Mouse (Mus musculus): ENCODE measurements around the gene Uckl1. TPM values are rescaled to one million over a fixed set of nuclear protein-coding genes. Genes with fewer than 3 reads are reported as not detected.

Gene Uckl1
- polyA plus RNA-seq, 1 experiment from 2014 or later, result 51.0 TPM

DNA sequence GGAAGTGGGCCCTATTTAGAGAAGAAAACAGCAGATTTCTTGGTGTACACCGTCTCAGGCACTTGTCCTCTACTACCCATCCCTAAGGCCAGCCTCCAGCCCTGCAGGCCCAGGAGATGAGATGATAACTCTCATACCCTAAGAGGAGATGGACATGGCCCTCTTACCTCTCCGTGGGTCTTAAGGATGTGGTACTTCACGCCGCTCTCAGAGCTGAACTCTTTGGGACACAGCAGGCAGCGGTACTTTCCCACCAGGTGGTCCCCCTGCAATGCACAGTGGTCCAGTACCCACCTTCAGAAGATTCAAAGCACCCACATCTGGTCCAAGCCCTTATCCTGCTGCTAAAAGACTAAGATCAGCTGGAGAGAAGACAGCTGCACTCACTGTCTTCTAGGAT lies 814 bp upstream of the Uckl1 start:
- H3K9me3 ChIP-seq (ENCODE audit: control insufficient read depth, low read length), result no peaks in the 10 kb centered on the region
- ATAC-seq (replicated peaks; ENCODE audit: low FRiP score), result no peak
- H3K4me2 ChIP-seq (ENCODE audit: low read depth, low read length, severe bottlenecking), result no peak overlapping the region
- peak; percentile 25 for DNase-seq (ENCODE audit: low spot score)
- peaks cover 14% of the 10 kb centered on the region; the same call in 1 of the 2 replicates for H3K36me3 ChIP-seq (ENCODE audit: control insufficient read depth, insufficient read depth, low read length)
- H3K27ac ChIP-seq (ENCODE audit: low read depth, low read length), result no peak overlapping the region
- no peak overlapping the region for H3K4me3 ChIP-seq (ENCODE audit: low read depth, low read length)
- H3K4me1 ChIP-seq (replicated peaks; ENCODE audit: control insufficient read depth, insufficient read depth, low read length), result peaks cover 4% of the 10 kb centered on the region; the same call in 1 of the 2 replicates
- H3K27me3 ChIP-seq (ENCODE audit: control insufficient read depth, insufficient read depth, low read length), result no peaks in the 10 kb centered on the region
- H3K9ac ChIP-seq (ENCODE audit: low read length), result no peak overlapping the region
- 92% methylated on average over 5 of the region's 5 CpGs for WGBS

DNA sequence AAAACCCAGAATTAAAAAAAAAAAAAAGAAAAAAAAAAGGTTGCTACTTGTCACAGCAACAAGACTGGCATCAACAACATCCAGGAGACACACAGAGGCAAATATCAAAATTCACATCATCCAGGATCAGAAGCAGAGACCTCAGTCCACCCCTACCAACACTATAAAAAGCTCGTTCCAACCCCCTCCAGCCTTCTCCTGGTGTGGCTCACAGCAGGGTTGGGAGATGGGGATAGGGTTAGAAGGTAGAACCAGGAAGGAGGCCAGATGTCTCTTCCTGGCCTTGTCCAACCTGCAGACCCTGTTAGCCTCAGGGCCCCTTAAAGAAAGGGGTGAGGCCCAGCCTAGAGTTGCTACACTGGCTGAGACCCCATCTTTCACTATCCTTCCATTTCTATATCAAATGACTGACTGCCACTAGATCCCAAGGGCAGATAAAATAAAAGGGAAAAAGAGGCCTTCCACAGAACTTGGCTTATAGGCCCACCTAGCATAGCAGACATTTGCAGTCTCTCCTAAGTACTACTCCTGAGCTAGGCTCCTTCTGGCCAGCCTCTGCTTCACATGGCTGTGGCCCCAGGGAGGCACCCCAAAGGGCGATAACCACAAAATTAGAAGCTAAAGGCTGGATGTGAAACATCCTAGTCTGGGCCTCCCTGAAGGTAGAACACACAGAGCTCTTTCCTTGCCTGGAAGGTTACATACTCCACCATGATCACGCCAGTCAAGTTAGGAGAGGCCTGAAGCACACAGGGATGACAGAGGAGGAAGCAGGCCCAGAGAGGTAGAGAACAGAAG lies 1.0 kb downstream of the Uckl1 start:
- no peak for ATAC-seq (replicated peaks; ENCODE audit: low FRiP score)
- H3K27me3 ChIP-seq (ENCODE audit: control insufficient read depth, insufficient read depth, low read length), result no peaks in the 10 kb centered on the region
- no peak for DNase-seq (ENCODE audit: low spot score)

DNA sequence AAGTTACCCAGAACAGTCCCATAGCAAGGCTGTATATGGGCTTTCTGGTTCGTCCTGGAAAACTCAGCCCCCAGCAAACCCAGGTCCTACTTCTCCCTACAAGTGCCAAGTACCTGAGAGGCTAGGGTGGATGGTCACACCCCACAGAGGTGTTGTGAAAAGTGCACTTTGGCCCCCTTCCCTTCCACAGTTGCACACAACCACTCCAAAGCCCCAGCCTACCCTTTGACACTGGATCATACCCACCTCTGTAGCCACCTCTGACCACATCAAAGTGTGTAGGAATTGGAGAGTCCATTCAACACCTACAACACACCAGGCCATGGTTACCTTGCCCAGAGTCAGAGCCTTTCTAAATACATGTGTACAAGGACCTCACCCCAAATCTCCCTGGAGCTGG lies 1.8 kb downstream of the Uckl1 start:
- Histone ChIP-seq H3K4me2 (ENCODE audit: low read depth, low read length, severe bottlenecking) (no peak overlapping the region), H3K4me3 (ENCODE audit: low read depth, low read length) (no peak overlapping the region), H3K36me3 (ENCODE audit: control insufficient read depth, insufficient read depth, low read length) (peaks cover 9% of the 10 kb centered on the region; the same call in 1 of the 2 replicates), H3K9ac (ENCODE audit: low read length) (no peak overlapping the region), H3K9me3 (ENCODE audit: control insufficient read depth, low read length) (no peaks in the 10 kb centered on the region), H3K27me3 (ENCODE audit: control insufficient read depth, insufficient read depth, low read length) (no peaks in the 10 kb centered on the region), H3K27ac (ENCODE audit: low read depth, low read length) (no peak overlapping the region), H3K4me1 (replicated peaks; ENCODE audit: control insufficient read depth, insufficient read depth, low read length) (peaks cover 4% of the 10 kb centered on the region; the same call in 1 of the 2 replicates)
- WGBS, result 89% methylated on average over 1 of the region's 1 CpGs
- no peak for ATAC-seq (replicated peaks; ENCODE audit: low FRiP score)
- peak; percentile 38 for DNase-seq (ENCODE audit: low spot score)

More for the DNA sequence above, 1.0 kb downstream of the Uckl1 start:
- Histone ChIP-seq H3K27ac (ENCODE audit: low read depth, low read length) (no peak overlapping the region), H3K9me3 (ENCODE audit: control insufficient read depth, low read length) (no peaks in the 10 kb centered on the region), H3K36me3 (ENCODE audit: control insufficient read depth, insufficient read depth, low read length) (peaks cover 9% of the 10 kb centered on the region; the same call in 1 of the 2 replicates), H3K4me1 (replicated peaks; ENCODE audit: control insufficient read depth, insufficient read depth, low read length) (peaks cover 4% of the 10 kb centered on the region; the same call in 1 of the 2 replicates), H3K9ac (ENCODE audit: low read length) (no peak overlapping the region), H3K4me2 (ENCODE audit: low read depth, low read length, severe bottlenecking) (no peak overlapping the region), H3K4me3 (ENCODE audit: low read depth, low read length) (no peak overlapping the region)
- WGBS, result 89% methylated on average over 3 of the region's 3 CpGs

DNA sequence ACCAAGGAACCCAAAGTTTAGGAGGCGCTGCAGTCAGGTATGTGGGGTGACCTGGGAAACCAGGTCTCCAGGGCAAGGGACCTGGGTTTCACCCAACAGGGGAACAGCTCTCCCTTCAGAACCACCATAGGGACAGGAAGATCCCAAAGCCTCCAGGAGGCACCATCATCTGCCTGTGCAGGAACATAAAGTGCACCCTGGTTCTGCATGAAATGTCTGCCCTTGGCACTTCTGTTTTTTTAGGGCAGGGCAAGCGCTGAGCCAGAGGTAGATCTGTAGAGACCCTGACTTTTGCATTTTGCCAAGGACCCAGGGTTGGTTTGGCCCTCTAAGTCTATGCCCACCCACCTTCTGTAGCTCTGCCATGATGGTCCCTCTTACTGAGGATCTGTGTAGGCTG lies 2.3 kb downstream of the Uckl1 start:
- ATAC-seq (replicated peaks; ENCODE audit: low FRiP score), result no peak
- H3K36me3 ChIP-seq (ENCODE audit: control insufficient read depth, insufficient read depth, low read length), result peaks cover 9% of the 10 kb centered on the region; the same call in 1 of the 2 replicates
- H3K9ac ChIP-seq (ENCODE audit: low read length), result no peak overlapping the region
- 80% methylated on average over 2 of the region's 2 CpGs for WGBS
- peak overlapping the region; percentile 91; the same call in 1 of the 2 replicates for H3K4me2 ChIP-seq (ENCODE audit: low read depth, low read length, severe bottlenecking)
- no peak overlapping the region for H3K27ac ChIP-seq (ENCODE audit: low read depth, low read length)
- DNase-seq (ENCODE audit: low spot score), result peak; percentile 54
- peaks cover 4% of the 10 kb centered on the region; the same call in 1 of the 2 replicates for H3K4me1 ChIP-seq (replicated peaks; ENCODE audit: control insufficient read depth, insufficient read depth, low read length)
- no peaks in the 10 kb centered on the region for H3K27me3 ChIP-seq (ENCODE audit: control insufficient read depth, insufficient read depth, low read length)
- H3K4me3 ChIP-seq (ENCODE audit: low read depth, low read length), result no peak overlapping the region; the same call in 1 of the 2 replicates
- no peaks in the 10 kb centered on the region for H3K9me3 ChIP-seq (ENCODE audit: control insufficient read depth, low read length)

DNA sequence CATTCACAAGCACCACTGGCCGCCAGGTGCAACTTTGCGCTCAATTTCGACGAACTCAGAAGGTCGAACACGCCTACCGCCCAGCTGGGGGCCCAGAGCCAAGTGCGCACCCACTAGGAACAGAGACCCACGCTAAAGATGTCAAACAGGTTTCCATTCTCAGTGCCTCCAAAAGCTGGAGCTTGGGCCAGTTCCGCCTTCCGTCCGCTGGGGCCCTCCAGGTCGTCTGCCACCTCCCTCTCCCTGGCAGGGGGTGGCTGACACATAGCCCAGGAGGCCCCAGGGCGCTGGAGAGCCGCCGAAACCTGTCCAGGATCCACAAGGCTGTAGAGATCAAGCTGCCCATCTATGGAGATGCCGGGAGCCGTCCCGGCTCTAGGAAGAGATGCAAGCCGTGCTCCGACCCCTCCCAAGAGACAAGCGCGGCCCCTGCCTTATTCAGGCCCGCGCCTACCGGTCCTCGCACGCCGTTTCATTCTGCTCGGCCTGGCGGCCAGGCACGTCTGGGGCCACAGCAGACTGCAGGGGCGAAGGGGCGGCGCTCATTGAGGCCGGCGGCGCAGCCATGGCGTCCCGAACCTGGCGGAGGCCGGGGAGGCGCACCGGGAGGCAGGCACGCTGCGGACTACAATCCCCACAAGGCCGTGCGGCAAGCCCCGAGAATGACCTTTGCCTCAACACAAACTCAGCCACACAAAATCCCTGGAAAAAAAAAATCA lies 3.1 kb downstream of the Uckl1 start:
- H3K9me3 ChIP-seq (ENCODE audit: control insufficient read depth, low read length), result no peaks in the 10 kb centered on the region
- H3K4me1 ChIP-seq (replicated peaks; ENCODE audit: control insufficient read depth, insufficient read depth, low read length), result peaks cover 4% of the 10 kb centered on the region; the same call in 1 of the 2 replicates
- peak overlapping the region; percentile 72 for H3K4me3 ChIP-seq (ENCODE audit: low read depth, low read length)
- H3K27me3 ChIP-seq (ENCODE audit: control insufficient read depth, insufficient read depth, low read length), result no peaks in the 10 kb centered on the region
- DNase-seq (ENCODE audit: low spot score) (peak; percentile 89), ATAC-seq (replicated peaks; ENCODE audit: low FRiP score) (peak; percentile 87)
- H3K4me2 ChIP-seq (ENCODE audit: low read depth, low read length, severe bottlenecking), result peak overlapping the region; percentile 91
- peak overlapping the region; percentile 84 for H3K9ac ChIP-seq (ENCODE audit: low read length)
- peak overlapping the region; percentile 71 for H3K27ac ChIP-seq (ENCODE audit: low read depth, low read length)
- WGBS, result 1% methylated on average over 49 of the region's 49 CpGs
- peaks cover 5% of the 10 kb centered on the region; the same call in 1 of the 2 replicates for H3K36me3 ChIP-seq (ENCODE audit: control insufficient read depth, insufficient read depth, low read length)

DNA sequence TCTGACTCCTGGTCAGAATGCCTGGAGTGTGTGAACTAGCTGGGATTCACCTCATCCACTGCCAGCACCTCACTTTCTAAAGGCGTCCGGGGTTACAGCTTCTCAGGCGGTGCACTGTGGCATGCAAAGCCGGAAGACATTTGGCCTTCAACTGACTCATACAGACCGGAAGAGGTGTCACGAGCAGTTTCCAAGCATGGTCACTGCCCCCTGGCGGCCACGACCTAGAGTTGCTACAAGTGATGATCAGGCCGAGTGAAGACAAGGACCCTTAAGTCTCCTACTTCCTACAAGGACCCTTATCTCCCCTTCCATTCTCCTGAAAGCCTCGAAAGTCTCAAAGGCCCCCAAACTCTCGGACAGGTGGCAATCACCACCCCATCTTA lies 3.7 kb downstream of the Uckl1 start:
- peak; percentile 77 for ATAC-seq (replicated peaks; ENCODE audit: low FRiP score)
- Histone ChIP-seq H3K27ac (ENCODE audit: low read depth, low read length) (peak overlapping the region; percentile 71), H3K4me1 (replicated peaks; ENCODE audit: control insufficient read depth, insufficient read depth, low read length) (peaks cover 4% of the 10 kb centered on the region; the same call in 1 of the 2 replicates), H3K4me3 (ENCODE audit: low read depth, low read length) (peak overlapping the region; percentile 72), H3K9me3 (ENCODE audit: control insufficient read depth, low read length) (no peaks in the 10 kb centered on the region), H3K36me3 (ENCODE audit: control insufficient read depth, insufficient read depth, low read length) (peaks cover 4% of the 10 kb centered on the region; the same call in 1 of the 2 replicates), H3K9ac (ENCODE audit: low read length) (peak overlapping the region; percentile 84), H3K27me3 (ENCODE audit: control insufficient read depth, insufficient read depth, low read length) (no peaks in the 10 kb centered on the region), H3K4me2 (ENCODE audit: low read depth, low read length, severe bottlenecking) (peak overlapping the region; percentile 91)
- peak; percentile 89 for DNase-seq (ENCODE audit: low spot score)
- under 1% methylated on average over 11 of the region's 11 CpGs for WGBS

DNA sequence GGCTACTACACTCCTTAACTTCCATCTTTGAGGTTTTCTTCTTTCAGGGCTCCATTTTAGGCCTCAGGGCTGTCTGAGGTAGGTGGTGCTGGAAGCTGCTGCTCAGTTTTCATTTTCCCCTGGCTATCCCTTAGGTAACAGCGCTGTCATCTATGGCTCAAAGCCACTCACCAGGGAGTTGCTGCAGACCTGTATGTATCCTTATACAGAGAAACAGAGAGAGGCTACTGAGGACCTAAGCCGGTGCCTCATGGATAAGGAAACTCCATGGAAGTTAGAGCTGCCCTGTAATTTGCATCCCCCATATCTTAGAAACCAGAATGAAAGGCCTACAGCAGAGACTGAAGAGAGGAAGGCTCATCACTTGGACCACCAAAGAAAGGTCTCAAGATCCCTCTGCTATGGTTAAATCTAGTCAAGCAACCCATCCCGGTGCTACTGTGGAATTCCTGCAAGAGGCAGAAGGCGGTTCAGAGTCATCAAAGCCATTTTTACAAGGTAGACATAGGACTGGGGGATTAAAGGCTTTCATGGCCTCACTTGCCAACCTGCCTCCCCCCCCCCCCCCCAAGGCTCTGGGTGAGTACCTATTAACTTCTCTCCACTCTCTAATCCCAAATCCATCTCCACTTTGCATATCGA lies 4.4 kb downstream of the Uckl1 start:
- no peaks in the 10 kb centered on the region for H3K9me3 ChIP-seq (ENCODE audit: control insufficient read depth, low read length)
- no peak for DNase-seq (ENCODE audit: low spot score)
- H3K36me3 ChIP-seq (ENCODE audit: control insufficient read depth, insufficient read depth, low read length), result peaks cover 4% of the 10 kb centered on the region; the same call in 1 of the 2 replicates
- no peak overlapping the region for H3K27ac ChIP-seq (ENCODE audit: low read depth, low read length)
- H3K4me3 ChIP-seq (ENCODE audit: low read depth, low read length), result peak overlapping the region; percentile 72
- no peak for ATAC-seq (replicated peaks; ENCODE audit: low FRiP score)
- H3K27me3 ChIP-seq (ENCODE audit: control insufficient read depth, insufficient read depth, low read length), result no peaks in the 10 kb centered on the region
- peaks cover 4% of the 10 kb centered on the region; the same call in 1 of the 2 replicates for H3K4me1 ChIP-seq (replicated peaks; ENCODE audit: control insufficient read depth, insufficient read depth, low read length)
- peak overlapping the region; percentile 84 for H3K9ac ChIP-seq (ENCODE audit: low read length)
- H3K4me2 ChIP-seq (ENCODE audit: low read depth, low read length, severe bottlenecking), result peak overlapping the region; percentile 91
- 82% methylated on average over 5 of the region's 5 CpGs for WGBS

DNA sequence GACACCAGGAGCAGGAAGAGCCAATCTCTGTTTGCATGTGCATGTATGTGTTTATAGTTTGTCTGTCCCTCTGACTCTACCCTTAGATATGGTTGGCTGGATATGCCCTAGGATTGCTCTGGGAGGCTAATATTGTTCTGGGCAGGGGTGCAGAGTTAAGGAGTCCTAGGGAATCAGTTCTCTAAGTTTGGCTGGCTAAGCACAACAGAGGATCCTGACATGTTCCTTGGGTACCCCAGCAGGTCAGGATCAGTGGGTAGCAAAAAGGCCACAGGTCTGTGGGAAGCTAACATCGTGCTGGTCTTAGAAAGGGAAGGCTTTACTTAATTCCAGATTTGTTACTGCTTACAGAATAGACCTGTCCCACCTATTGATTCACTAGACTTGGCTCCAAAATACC lies 5.0 kb downstream of the Uckl1 start:
- Histone ChIP-seq H3K27me3 (ENCODE audit: control insufficient read depth, insufficient read depth, low read length) (no peaks in the 10 kb centered on the region), H3K4me3 (ENCODE audit: low read depth, low read length) (no peak overlapping the region), H3K9me3 (ENCODE audit: control insufficient read depth, low read length) (no peaks in the 10 kb centered on the region), H3K9ac (ENCODE audit: low read length) (no peak overlapping the region), H3K36me3 (ENCODE audit: control insufficient read depth, insufficient read depth, low read length) (peaks cover 2% of the 10 kb centered on the region; the same call in 1 of the 2 replicates), H3K4me1 (replicated peaks; ENCODE audit: control insufficient read depth, insufficient read depth, low read length) (peaks cover 4% of the 10 kb centered on the region; the same call in 1 of the 2 replicates), H3K4me2 (ENCODE audit: low read depth, low read length, severe bottlenecking) (no peak overlapping the region), H3K27ac (ENCODE audit: low read depth, low read length) (no peak overlapping the region)
- DNase-seq (ENCODE audit: low spot score) (peak; percentile 23), ATAC-seq (replicated peaks; ENCODE audit: low FRiP score) (no peak)
- WGBS, result 84% methylated on average over 1 of the region's 1 CpGs

All from forebrain, embryonic 11.5 days (tissue).